Mouse (Mus musculus): ENCODE measurements around the gene Gm49395. TPM values are rescaled to one million over a fixed set of nuclear protein-coding genes. Genes with fewer than 3 reads are reported as not detected.

Gene Gm49395
- polyA plus RNA-seq (2012; rRNA removed) = 9.9 and 12.1 TPM in 2 replicates

GRCm38 (mm10) chr13:115101355-115102191 is at the start of gene Gm49395, which contains the start of gene Itga1:
TSS of gene Gm49395 (minus strand) at chr13:115101921.
TSS of gene Itga1 (minus strand) at chr13:115101964.

GRCm38 (mm10) chr13:115090069-115090976 is 11.4 kb downstream of the Gm49395 start, which contains the start of gene Pelo:
TSS of gene Pelo (minus strand) at chr13:115090186.

Other genes with a start within 250 kb of the Gm49395 start
- gene Itga2, start 169.8 kb downstream of the Gm49395 start, polyA plus RNA-seq (2012; rRNA removed) = 2.1 and 2.4 TPM in 2 replicates
- 26.1 and 27.9 TPM in 2 replicates for gene Pelo, start 11.7 kb downstream of the Gm49395 start, polyA plus RNA-seq (2012; rRNA removed)
- gene Itga1, start within 50 bp of the Gm49395 start, polyA plus RNA-seq (2012; rRNA removed) = 5.4 and 6.7 TPM in 2 replicates